Mouse (Mus musculus): ENCODE results near the gene Med19.

Gene Med19

GRCm38 (mm10) chr2:84677968-84678880 lies at the start of gene Med19, which contains the start of gene Gm28635:
Med19 (plus strand) TSS chr2:84678402.
Gm28635 (minus strand) TSS chr2:84678041.
- DNase-seq (ENCODE audit: low read depth, low spot score) = peak; percentile 100

DNA sequence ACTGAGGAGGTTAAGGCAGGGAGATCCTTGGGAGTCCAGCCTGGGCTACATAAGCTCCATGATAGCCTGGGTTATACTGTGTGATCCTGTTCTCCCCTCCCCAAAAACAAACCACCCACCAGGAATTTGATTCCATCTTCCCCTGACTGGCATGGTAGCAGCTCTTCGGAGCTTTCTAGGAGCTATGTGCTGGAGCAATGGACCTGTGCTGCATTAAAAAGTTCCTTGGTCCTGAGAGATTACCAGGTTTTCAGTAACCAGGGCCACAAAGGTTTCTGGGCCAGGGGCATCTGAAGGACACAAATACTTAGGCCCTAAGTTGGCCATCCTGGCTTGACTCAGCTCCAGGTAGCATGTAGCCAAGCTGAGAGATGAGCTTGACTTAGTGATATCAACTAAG lies 46.2 kb upstream of the Med19 start:
- DNase-seq (ENCODE audit: low read depth, low spot score) = no peak

GRCm38 (mm10) chr2:84632999-84633398 lies 45.2 kb upstream of the Med19 start:
- peak; percentile 80 for DNase-seq (ENCODE audit: low read depth, low spot score)

DNA sequence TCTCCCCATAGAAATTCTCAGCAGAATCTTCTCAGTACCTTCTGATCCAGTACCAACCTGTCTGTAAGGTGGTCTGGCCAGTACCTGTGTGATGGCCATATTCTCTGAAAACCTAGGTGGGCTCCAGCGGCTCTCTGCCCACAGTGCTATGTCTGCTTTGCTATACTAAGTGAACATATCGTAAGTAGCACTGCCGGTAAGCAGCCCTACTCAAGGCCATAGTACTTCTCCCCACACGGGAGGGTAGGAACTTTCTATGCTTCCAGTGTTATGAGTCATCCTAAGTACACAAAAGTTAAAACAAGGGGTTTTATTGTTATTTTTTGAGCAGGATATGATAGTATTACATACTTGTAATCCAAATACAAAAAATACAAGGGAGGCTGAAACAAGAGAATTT lies 44.2 kb upstream of the Med19 start:
- DNase-seq (ENCODE audit: low read depth, low spot score) = no peak

DNA sequence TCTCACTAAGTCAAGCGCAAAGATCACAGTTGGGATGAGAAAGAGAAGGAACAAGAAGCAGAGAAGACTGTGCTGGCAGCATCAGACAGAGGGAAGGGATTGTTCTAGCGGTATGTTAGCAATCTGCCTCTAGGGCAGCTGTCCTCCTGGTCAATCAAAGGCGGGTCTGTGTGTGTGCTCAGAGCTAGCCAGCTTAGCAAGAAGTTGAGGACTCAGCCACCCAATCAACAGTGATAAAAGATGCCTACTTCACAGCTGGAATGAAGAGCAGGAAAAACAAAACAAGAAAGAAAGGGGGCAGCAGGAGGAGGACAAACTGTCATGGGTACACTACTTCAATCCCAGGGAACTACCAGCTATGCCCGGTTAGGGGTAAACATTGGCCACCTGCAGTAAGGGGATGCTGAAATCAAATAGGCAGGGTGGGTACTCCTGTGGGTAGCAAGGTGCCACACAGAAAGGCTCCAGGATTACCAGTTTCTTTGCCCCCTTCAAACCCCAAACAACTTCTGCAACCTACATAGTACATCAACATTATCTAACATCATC lies 43.2 kb upstream of the Med19 start:
- no peak for DNase-seq (ENCODE audit: low read depth, low spot score)

DNA sequence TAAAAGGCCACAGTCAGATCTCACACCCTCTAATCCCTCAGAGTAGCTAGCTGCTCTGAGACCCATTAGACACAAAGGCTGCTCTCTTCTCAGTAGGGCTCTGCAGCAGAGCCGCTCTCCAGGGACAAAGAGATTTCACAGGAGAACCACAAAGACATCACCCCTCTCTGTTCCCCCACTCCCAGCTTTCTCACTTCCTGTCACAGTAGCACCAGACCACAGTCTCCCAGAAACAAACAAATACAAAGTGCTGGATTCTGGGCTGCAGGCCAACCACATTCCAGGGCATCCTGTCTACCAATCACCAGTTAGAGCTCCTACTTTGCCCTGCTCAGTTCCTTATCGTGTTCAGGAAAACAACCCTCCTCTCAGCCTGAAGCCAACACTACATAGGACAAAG lies 42.6 kb upstream of the Med19 start:
- DNase-seq (ENCODE audit: low read depth, low spot score) = peak; percentile 97

DNA sequence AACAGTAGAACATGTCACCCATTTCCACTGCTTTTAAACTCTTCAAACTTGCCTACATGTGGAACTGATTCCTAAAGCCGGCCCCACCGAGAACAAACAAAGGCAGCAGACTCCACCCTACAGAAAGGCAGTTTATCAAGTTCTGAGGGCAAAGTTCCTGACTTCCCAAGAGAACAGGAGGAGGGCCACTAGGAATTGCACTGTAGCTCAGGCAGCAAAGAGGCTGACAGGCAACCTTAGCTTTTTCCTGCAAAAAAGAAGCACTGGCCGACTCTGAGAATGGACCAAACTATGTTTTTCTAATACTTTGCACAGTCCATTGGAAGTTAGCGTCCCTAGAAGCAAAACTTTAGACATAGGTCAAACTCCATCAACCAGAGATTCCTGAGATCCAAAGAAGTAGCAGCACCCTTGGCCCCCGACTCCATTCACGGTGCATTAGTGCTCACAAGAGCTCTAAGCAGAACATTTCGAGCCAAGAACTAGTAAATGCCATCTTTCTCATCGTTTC lies 41.9 kb upstream of the Med19 start:
- DNase-seq (ENCODE audit: low read depth, low spot score) = peak; percentile 65

GRCm38 (mm10) chr2:84637452-84638165 lies 40.6 kb upstream of the Med19 start:
- no peak for DNase-seq (ENCODE audit: low read depth, low spot score)

GRCm38 (mm10) chr2:84638428-84639220 lies 39.6 kb upstream of the Med19 start:
- DNase-seq (ENCODE audit: low read depth, low spot score) = no peak

- no peak for DNase-seq (ENCODE audit: low read depth, low spot score)
Measured at GRCm38 (mm10) chr2:84640833-84641232, 37.4 kb upstream of the Med19 start.

DNA sequence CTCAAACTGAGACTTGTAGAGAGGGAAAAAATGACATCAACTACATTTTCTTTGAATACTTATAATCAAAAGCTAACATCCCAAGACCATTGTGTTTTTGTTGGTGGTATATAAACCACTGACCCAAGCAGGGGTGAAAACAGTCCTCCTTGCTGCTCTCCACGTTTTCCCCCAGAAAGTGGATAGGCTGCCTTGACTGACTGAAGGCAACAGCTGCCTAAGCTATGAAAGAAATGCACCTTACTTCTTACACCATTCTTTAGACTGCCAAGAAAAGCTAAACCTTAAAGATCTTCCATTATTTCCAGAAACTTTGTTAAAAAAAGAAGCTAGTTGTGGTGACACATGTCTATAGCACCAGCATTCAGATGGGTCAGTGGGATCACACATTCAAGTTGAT lies 32.1 kb upstream of the Med19 start:
- no peak for DNase-seq (ENCODE audit: low read depth, low spot score)

DNA sequence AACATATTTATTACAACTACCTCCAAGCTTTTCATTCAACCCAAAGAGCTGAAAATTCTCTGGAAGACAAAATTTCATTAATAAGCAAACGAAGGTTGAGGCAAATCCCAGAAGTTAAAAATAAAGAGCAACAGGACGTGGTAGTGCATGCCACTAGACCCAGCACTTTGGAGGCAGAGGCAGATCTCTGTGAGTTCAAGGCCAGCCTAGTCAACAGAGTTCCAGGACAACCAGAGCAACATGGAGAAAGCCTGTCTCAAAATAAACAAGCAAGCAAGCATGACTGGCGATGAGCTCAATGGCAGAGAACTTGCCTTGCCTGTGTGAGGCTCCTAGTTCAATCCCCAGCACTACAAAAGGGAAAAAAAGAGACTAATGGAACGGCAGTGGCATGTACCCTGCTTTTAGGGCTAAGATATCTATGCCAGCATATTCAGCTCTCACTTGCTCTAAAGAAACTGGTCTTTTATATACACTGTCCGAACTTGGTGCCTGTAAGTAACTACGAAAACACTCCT lies 31.1 kb upstream of the Med19 start:
- DNase-seq (ENCODE audit: low read depth, low spot score) = no peak

DNA sequence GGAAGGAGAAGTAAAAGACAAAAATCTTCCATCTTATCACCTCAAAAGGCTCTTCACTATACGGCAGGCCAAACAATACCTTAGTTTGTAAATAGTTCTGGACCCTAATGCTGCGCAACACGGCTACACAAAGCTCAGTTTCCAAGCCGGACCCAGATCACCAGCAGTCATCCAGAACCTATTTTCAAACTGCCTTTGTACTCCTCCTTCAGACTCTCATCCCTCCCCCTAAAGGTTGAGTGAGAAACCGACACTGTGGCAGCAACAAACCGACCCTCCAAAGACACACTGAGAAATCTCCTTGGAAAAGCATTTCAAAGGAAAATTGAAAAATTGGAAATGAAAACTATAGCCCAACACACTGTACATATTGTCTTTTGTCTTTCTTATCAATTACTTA lies 29.8 kb upstream of the Med19 start:
- no peak for DNase-seq (ENCODE audit: low read depth, low spot score)

DNA sequence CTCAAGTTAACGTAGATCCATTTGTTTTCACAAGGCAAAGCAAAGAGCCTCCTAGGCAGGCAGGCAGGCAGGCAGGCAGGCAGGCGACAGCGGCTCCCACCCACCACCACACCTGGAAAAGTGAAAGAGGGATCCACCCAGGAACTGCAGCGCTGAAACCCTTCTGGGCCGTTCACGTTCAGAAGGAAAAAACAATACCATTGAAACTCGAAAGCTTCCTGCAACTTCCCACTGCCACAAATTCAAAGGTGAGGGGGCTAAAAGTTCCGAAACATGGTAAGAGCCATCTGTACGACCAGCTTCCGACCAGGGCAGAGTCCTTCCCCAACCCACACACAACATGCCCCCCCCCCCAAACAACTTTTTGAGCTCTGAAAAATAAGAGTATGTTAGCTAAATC lies 28.5 kb upstream of the Med19 start:
- peak; percentile 40 for DNase-seq (ENCODE audit: low read depth, low spot score)

GRCm38 (mm10) chr2:84650464-84651195 lies 27.6 kb upstream of the Med19 start, which contains the start of gene Ctnnd1:
Ctnnd1 (minus strand) TSS chr2:84650765.
- peak; percentile 94 for DNase-seq (ENCODE audit: low read depth, low spot score)

DNA sequence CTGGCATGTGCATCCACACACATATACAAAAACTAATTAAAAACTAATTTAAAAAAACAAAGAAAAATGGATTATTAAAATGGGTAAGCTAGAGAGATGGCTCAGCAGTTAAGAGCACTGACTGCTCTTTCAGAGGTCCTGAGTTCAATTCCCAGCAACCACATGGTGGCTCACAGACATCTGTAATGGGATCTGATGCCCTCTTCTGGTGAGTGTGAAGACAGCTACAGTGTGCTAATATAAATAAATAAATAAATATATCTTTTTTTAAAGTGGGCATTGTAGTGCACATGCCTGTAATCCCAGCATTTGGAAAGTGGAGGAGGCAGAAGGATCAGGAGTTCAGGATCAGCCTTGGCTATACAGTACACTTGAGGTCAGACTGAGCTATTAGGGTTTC lies 24.8 kb upstream of the Med19 start:
- DNase-seq (ENCODE audit: low read depth, low spot score) = no peak

DNA sequence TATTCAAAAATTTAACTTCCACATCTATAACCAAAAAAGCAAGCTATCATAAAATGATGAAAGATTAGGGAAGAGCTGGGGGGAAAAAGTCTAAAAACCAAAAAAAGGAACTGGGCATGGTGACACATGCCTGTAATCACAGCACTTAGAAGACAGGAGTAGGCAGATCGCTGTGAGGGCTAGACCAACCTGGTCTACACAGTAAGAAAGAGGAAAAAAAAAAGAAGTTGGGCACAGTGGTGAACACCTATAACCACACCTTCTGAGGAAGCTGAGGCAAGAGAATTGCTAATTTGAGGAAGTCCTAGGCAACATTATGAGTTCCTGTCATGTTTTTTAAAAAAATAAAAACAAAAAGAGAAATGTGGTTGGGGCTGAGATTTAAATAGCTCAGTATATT lies 22.3 kb upstream of the Med19 start:
- DNase-seq (ENCODE audit: low read depth, low spot score) = no peak

DNA sequence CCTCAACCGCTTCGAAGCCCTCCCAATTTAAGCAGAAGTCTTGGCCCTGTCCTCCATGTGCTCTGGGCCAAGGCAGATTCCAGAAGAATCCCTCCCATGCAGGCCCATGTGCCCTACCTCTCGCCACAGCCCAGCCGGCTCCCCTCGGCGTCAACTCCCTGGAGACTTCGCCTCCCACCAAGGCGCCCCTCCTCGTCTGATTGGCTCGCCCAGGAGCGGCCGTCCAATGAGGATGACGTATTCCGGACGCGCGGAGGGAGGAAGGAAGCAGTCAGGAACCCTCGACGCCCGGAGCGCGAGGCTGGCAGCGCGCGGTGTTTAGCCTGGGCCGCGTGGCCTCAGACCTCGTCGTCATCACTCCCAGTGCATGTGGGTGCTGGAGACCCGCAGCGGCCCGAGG lies 19.4 kb upstream of the Med19 start, which contains the start of gene Btbd18:
Btbd18 (plus strand) TSS at position 274 of the 400 bp plus-strand sequence.
- DNase-seq (ENCODE audit: low read depth, low spot score) = peak; percentile 75

- DNase-seq (ENCODE audit: low read depth, low spot score) = peak; percentile 92
Measured at GRCm38 (mm10) chr2:84660253-84660652, 17.9 kb upstream of the Med19 start.

DNA sequence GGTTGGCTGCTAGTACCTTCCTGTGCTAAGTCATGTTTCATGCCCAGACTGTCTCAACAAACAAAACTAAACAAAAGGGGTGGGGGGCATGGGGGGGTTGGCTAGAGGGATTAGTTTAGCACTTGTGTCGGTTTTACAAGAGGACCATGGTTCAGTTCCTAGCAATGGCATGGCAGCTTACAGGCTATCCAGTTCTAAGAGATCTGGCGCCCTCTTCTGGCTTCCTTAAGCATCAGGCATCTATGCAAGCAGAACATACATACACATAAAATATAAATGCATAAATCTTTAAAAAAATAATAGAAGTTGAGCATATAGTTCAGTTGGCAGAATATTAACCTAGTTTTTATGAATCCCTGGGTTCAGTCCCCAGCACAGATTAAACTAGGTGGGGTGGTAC lies 15.3 kb upstream of the Med19 start:
- peak; percentile 83 for DNase-seq (ENCODE audit: low read depth, low spot score)
